Mouse (Mus musculus) right cerebral cortex, postnatal 14 days (tissue): Measurements from ENCODE around the gene Hdac7.

ENCODE experiments used
- DNase-seq: peaks from one replicate; pipeline ENCODE4 v3.0.0; 2022

Hdac7 gene

DNA sequence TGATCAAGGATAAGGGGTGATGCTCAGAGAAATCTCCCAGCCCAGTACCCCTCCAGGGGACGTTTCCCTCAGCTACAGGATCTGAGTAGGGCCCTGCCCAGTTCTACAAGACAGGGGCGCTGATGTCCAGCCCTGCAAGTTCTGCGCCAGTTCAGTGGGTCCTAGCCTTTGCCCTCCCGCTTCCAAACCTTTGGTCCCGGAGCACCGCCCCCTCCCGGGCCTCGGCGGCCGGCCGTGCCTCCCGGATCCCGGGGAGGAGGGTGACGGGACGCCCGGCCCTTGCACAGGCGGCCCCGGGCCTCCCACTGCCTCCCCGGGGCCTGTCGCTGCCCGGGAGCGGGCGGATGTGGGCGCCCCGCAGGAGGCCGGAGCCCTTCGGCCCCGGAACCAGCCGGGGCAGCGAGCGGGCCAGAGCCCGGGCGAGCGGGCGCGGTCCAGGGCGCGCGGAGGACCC is 13.5 kb downstream of the Hdac7 start:
- no peak for DNase-seq

DNA sequence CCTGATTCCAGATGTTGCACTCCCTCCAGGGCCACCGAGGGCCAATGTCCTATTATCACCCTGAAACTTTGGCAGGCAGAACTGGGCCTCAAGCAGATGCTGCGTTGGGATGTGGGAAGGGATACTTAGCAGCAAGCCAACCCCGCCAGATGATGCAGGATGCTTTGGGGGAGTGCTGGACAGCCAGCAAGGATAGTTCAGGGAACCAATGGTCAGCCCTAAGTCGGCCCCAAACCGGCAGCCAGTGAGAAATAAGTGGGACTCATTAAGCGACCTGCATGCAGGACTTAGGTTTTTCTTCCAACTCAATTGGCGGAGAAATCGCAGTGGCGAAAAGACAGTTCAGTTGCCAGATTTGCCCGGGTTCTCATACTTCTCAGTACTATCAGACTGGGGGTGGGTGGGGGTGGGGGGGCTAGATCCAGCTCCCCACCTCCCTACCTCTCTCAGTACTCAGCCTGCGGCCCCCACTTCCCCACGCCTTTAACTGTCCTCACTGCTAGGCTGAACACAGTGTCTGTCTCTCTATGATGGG is 14.0 kb downstream of the Hdac7 start:
- no peak for DNase-seq

DNA sequence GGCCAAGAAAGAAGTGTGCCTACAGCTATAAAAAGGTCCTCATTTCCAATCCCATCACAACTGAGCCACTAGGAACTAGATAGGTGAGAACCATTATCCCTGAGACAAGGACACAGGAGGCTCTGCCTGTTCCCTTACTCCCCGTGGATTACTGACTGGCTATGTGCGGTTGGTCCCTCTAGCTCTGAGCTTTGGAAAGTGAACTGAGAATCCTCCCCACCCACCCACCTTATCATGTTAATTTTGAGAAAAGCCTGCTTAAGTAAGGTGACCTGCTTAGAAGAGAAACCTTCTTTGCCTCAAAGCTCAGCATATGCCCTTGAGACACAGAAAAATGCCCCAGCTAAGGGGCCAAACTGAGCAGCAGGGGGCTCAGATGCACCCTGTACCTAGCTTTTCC is 14.9 kb downstream of the Hdac7 start:
- DNase-seq = no peak

DNA sequence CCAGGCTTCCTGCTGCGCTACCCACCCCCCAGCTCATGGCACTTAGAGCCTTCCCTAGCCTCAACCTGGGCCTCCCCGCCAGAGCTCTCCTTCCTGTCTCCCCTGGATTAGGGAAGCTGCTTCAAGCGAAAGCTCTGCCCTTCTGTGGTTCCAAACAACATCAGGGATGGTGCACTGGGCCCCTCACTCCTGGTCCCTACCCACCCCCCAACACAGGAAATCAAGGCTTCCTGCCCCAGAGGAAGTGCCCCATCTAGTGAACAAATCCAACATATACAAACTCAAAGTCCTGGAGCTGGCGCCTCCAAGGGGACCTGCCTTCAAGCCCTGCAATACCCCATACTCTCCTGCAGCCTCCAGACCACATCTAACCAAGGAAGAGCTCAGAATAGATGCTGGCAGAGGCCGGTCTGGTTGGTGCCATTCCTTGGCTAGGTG is 15.4 kb downstream of the Hdac7 start:
- DNase-seq = no peak

DNA sequence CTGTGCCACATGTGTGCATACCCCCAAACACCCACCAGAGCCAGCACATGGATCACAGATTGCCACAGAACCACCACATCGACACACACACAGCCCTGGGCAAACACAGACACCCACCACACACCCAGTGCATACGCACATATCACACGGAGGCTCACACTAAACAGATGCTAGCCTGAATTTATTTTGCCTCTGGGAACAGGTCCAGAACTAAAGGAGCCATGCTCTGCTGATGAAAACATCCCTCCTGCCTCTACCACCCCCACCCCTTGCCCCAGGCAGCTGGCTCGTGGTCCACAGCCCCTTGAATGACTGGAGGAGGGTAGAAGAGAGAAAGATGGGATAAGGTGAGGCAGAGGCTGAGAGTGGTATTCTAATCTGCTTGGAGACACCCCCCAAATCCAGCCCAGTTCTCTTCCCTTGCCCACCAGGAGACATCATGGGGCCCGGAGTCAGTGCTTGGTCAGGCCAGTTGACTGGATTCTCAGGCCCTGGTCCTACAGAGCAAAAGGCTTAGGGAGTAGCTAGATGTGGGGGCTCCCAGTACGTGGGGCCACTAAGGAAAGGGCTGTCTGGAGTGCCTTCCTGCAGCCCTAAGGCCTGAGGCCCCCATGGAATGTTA is 16.0 kb downstream of the Hdac7 start:
- no peak for DNase-seq

DNA sequence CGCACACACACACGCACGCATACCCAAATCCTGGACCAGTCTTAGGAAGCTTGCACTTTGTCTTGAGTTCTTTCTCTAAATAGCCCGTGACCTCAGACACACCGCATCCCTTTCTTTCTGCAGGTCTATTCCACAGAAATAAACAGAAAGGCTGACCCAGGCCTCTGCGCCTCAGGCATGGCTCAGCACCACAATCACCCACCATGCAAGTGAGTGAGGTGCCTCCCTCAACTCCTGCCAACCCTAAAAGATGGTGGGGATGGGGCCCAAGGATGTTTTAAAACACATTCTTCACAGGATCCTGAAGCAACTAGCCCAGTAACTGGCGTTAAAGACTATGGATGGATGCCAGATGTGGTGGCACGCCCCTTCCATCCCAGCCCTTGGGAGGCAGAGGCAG is 16.9 kb downstream of the Hdac7 start:
- no peak for DNase-seq

DNA sequence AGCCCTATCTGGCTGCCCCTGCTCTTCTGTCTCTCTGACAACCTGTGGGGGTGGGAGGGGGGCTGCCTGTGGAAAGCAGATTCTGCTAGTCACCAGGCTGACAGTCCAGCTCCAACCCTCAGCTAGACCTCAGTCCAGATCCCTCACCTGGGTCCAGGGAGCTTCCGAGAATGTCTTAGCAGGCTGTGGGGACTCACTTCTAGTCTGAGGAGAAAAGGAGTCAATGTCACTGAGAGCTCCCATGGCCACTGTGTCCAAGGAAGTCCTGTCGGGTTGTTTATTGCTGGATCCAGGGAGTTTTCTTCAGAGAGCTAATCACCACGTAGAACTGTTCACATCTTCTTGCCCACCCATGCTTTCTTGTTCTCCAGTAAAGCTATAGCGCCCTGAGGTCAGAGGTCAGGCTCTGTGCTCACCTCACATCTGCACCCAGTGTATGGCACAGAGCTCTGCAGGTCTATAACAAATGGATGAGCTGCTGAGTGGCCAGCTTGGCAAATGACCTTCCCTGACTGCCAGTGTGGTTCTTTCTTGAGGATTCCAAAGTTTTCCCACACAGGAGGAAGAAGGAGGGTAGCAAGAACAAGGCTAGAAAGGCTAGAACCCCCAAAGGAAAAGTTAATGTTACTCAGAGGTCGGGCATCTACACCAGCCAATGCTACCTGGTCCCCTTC is 17.6 kb downstream of the Hdac7 start:
- DNase-seq = no peak

DNA sequence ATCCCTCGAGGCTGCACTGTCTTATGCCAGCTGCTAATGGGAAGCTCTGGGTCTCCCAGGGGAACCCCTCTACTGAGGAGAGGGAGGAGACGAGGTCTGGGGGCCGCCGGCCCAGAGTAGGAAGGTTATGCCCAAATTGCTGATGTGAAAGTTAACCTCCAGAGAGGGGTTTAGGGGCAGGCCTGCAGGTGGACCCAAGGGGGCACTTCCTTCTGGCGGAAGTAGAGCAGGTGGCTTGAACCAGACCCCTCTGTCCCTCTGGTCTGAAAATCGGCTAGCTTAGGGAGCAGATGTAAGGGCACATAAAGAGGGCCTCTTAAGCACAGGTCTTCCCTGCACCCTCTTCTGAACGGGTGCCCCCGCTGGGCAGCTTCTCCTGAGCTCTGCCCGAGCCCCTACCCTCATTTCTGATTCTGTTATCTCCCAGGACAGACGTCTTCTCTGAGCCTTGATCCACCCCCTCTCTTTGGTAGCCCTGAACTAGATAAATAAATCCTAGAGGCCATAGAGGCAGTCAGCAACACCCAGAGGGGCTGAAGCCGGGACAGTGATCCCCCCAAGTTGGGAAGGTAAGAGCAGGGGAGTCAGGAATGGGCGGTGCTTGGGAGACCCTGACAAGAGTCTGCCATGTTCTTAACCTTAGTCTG is 18.2 kb downstream of the Hdac7 start:
- no peak for DNase-seq

DNA sequence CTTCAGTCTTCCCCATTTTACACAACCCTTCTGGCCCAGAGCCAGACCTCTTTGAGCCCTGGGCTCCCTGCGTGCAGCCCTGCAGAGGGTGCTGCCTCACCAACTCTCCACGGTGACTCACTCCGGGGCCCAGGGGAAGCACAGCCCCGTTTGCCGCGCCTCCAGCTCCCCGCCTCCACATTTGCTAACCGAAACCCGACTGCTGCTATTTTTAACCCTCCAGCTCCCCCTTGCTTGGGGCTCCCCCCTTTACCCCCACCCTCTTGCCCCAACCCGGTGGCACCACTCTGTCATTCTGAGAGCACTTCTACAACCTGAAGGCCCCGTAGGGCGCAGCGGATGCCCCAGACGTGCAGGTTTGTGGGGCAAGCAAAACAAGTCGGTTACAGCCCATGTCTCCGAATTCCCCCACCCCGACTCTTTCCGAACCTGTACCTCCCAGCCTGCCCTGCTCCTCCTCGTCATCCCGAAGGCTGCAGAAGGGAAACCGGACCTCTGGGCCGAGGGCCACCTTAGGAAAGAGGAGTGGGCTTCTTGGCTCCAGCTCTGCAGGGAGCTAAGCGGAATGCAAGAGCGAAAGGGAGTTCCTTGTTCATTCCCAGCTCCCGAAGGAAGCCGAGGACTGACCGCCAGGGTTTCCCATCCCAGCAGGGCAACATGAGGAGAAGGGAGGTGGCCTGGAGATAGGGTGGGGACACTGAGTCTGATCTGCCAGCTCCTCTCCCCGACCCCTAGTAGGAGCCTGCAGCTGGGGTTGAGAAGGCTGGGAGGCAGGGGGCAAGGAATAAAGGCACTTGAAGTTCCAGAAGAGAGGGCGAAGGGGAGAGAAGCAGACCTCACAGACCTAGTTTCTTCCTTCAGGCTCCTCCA is 19.0 kb downstream of the Hdac7 start:
- DNase-seq = peak; percentile 80

DNA sequence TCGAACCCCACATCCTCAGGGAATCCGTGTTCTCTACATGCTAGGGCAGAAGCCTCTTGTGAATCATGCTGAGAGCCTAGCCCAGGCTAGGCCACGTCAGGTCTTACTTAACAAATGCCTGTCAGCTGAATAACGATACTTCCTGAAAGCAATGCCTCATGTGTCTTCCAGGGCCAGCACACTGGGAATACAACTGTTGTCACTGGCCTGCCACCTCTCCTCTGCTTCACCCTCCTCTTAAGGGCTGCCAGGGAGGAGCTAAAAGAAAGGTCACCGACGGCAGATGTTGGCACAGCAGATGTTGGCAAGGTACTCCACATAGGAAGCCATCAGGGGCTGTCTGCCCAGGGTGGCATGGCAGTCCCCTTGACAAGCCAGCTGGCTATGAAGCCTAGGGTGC is 20.3 kb downstream of the Hdac7 start:
- DNase-seq = no peak

DNA sequence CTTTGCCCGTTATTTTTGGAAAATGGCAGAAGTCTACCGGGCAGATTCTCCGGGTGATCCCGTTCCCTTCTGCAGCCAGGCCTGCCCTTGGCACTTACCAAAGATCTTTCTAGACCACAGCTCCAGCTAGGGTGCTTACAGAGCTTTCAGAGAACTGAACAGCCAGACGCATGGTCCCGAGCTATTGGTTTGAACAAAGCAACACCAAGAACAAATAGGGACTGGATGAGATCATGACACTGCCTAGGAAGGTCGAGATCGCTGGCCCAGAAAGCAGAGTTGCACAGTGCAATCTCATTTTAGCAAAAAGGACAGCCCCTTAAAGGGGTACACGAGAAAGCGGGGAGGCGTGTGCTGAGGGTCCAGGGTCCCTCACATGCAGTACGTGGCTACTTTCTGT is 20.8 kb downstream of the Hdac7 start:
- no peak for DNase-seq

DNA sequence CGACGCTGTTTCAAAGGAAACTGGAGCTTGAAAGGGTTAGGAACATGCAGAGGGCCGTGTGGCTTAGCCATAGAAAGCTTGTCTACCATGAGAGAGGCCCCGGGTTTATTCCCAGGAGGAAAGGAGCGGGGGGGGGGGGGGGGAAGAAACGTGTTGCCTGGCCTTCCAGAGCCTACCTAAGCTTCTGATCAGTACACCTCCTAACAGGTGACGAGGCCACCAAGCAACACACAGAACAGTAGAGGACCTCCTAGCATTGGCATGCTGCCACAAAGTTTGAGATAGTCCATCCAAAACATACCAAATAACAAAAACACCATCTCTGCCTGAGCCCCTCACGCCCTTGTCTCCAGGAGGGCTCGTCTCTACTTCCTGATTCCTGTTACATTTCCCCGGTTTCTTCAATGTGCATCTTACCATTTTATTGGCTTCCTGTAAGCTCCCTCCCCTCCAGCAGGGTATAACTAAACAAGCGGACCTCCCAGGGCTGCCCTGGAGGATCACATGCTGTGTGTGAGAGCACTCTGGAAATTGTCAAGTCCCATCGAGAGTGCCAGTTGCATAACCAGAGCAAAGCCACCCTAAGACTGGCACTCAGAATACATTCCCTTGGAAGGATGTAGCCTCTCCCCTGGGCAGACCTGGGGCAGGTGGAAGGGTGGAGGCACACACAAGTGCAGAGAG is 21.6 kb downstream of the Hdac7 start:
- DNase-seq = no peak

DNA sequence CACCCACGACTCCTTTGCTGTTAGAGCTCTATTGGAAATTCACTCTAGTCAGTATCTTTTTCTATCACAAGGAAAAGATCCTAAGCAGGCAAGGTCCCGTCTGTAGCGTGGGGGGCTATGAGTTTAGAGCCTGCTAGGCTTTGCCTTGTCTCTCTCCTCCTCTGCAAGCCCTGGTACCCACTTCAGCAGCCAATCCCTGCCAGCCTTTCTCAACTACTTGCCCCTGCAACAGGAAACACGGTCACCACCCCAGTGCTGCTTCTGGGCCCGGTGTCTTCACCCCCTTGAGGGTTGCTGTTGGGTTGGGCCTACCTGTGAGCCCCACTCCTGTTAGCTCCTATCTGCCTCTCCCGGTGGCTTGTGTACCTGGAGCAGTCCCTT is 22.3 kb downstream of the Hdac7 start:
- no peak for DNase-seq

DNA sequence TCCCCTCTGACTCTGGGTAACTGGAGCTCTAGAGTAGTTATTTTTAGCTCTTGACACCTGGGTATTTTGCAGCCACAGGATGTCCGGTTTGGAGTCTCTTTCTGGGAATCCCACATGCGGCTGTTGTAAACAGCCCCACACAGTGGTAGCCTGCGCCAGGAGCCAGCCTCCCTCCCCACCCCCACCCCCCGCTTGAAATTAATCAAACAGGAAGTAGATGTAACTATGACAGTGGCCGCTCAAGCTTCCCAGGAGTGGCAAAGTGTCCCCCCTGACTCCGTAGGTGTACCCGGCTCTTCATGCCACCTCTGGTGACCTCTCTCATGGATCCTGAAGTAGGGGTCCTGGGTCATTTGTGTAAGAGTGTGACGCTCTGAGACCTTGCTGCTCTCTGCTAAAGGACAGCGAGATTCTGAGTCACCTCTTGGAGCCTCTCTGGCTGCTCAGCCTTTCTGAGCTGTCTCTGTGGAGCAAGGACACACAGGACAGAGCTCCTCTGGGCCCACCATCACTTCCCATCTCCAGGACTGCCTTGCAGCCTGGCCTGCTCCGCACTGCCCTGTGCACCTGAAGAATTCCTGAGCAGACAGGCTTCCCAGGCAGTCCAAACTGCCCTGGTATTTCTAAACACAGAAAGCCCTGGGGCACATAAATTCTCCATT is 22.9 kb downstream of the Hdac7 start:
- no peak for DNase-seq

DNA sequence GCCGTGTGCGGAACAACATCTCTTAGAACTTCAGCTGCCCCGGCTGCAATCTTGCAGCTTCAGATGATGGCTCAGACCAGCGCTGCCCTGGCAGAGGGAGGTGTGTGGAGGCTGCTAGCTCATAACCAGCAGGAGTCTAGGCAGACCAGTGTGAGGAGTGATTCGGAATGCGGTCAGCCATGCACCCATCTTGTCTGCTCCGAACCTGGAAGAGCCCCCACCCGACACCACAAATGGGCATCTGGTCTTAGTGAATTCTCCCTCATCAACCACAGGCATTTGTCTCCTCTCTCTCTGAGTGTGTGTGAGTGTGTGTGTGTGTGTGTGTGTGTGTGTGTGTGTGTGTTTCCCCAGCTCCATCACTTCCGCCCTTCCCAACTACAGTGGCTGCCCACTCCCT is 24.4 kb downstream of the Hdac7 start:
- DNase-seq = no peak

DNA sequence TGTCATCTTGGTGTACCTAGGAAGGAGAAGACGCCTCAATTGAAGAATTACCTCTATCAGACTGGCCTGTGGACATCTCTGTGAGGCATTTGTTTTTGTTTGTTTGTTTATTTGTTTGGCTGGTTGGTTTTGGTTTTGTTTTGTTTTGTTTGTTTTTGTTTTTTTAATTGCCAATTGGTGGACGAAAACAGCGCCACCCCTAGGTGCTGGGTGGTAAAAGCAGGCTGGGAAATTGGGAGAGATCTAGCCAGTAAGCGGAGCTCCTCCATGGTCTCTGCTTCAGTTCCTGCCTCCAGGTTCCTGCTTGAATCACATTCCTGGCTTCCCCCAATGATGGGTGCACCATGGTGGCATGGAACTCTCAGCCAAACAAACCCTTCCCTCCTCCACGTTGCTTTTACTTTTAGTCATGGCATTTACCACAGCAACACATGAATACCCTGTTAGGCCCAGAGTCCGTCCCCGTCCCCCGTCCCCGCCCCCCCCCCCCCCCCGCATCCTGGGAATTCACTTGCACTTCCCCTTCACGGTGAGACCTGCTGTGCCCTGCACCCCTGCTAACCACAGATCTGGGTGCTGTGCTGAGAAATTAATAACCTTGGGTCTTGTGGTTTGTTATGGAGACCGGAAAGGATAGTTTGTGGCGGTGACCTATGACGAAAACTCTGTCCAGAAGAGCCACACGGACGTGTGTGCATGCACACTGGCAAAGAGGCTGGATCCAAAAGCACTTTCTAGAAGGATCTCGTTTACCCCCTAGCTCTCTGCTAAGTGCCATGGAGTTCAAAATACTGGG is 27.9 kb downstream of the Hdac7 start:
- no peak for DNase-seq

DNA sequence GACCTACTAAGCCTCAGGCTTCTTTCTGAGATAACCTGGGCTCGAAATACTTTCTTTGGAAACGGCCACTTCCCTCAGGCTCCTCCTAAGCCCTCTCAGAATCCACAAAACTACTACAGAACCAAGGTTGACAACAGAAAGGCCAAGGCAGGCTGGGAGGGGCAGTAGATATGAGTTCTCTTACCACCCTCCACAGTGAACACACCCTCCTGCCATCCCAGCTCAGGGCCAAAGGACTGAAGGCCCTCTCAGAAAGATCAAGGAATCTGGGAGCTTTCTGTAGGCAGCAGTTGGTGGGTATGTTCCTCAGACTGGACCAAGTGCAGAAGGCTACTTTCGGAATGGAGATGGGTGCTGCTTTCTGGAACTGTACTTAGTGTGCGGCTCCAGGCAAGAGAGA is 29.0 kb downstream of the Hdac7 start:
- DNase-seq = no peak

DNA sequence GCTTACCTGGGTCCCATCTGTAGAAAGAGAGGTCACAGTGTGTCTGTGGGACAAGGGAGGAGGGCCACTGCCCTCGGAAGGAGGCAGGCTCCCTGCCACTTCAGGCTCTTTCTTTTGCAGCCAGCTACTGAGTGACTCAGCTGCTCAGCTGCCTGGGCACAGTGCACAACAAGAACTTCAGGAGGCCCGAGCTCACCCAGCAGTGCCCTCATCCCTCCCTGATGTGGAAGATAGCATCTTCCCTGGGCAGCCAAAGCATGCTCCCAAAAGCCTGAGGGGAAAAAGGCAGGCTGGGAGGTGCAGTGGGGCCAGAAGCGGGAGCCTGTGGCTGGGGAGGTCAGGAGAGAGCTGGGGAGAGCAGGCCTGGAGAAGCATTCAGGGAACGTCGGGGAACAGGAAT is 29.6 kb downstream of the Hdac7 start:
- DNase-seq = no peak

DNA sequence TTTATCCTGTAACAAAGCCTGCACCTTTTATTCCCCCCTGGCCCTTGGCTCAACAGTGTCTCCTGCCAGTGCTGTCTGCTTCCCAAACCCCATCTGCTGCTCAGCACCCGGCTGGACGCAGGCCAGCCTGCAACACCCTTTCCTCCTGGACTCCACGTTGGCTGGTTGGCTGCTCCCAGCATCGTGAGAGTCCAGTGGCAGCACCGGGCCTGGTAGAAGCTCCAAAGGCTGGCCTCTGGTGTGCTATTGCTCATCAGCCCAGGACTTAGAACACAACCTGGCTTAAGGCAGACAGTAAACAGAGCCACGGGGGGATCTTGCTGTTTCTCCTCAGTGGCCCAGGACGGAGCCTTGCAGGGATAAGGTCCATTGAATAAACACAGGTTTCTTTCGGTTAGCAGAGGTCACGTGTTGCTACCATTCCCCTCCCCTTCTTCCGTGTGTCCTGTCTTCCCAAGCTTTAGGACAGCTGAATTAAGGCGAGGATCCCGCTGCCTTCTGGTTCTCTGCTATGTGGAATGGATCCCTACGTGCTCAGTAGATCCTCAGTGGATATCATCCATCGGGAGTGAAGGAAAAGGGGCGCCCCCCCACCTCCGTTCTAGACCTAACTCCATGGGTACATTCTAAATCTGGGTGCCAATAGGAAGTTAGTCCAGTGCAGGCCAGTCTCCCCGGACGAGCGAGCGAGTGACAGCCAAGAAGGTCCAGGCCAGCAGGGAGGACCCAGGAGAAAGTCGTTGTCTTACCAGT is 30.7 kb downstream of the Hdac7 start:
- DNase-seq = no peak

DNA sequence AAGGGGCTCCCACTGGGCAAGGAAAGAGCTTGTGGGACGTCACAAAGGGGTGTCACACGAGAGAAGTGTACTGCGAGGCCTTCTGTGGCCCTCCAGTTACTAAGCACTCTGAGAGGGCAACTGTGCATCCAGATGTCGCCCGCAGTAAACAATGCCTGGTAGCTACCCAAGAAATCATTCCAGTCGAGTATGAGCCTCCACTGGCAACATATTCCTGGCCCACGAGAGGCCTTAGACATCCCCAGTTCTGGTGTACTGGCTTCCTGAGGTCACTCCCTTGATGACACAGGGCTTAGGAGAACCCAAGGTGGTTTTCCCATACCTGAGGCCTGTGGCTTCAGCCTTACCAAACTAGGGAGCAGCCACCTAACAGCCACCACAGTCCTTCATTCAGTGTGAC is 31.4 kb downstream of the Hdac7 start:
- no peak for DNase-seq
